Mouse (Mus musculus) megakaryocyte, embryonic 14.5 days (primary cell): Measurements from ENCODE around the gene Serinc2.

Experiments used
- FLI1 ChIP-seq: IDR thresholded peaks from 2 replicates; pipeline ENCODE4 v1.6.1; 2012; ENCODE audit warnings: low read length, inconsistent platforms, mixed read lengths
- GATA1 ChIP-seq: IDR thresholded peaks from 3 replicates; pipeline ENCODE4 v1.6.1; 2012; ENCODE audit warnings: mixed read lengths, low read length, inconsistent platforms, borderline replicate concordance

GRCm38 (mm10) chr4:130273698-130274345 is 5.2 kb downstream of the Serinc2 start:
- TF ChIP-seq GATA1 (no peak), FLI1 (no peak)
